ENCODE assay signal across 7 mouse cellular contexts in the genomic region with DNA sequence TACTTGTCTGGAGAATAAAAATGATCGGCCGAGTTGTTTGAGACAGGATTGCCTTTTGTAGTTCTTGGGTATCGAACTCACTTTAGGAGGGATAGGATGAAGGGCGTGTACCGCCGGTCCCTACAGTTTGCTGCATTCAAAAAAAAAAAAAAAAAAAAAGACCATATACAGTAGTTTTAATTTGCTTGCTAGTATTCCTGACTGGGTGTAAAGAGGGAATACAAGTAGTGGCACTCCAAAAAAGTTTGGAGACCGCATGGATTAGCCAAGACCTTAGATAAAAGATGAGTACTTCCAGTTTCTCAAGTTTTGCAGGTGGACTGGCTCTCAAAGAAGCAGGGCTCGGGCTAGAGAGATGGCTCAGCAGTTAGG. TPM values are rescaled to one million over a fixed set of nuclear protein-coding genes. Genes with fewer than 3 reads are reported as not detected.
A peak's percentile ranks its signal among the peaks of the same experiment; 100 is the strongest.
DNase-seq lines count a peak whose midpoint lies in the region; ATAC-seq and TF ChIP-seq lines count a peak whose summit lies in the region.

No protein-coding gene starts in this region.

- no peak for DNase-seq in limb, embryonic 14.5 days (ENCODE audit: low spot score)
- no peak for DNase-seq in T-cell, adult 2 months (ENCODE audit: low spot score)
- no peak for DNase-seq in right cerebral cortex, postnatal 4 days

- peak overlapping the region; percentile 95 for H3K4me3 ChIP-seq in megakaryocyte, embryonic 14.5 days (replicated peaks)
- H3K4me3 ChIP-seq in forebrain, embryonic 13.5 days, result peak overlapping the region; percentile 94
- H3K4me3 ChIP-seq in limb, embryonic 14.5 days (replicated peaks; ENCODE audit: low read length), result peak overlapping the region; percentile 90
- H3K4me3 ChIP-seq in stomach, embryonic 15.5 days (replicated peaks), result peak overlapping the region; percentile 94

- peak overlapping the region; percentile 80; the same call in 1 of the 2 replicates for H3K27ac ChIP-seq in forebrain, embryonic 13.5 days
- H3K27ac ChIP-seq in limb, embryonic 14.5 days (replicated peaks; ENCODE audit: low read depth, low read length), result no peak overlapping the region
- peak overlapping the region; percentile 91 for H3K27ac ChIP-seq in stomach, embryonic 15.5 days

- no peak for ATAC-seq in megakaryocyte, adult 5-6 weeks (ENCODE audit: poor library complexity, severe bottlenecking)
- no peak for ATAC-seq in forebrain, embryonic 13.5 days
- no peak for ATAC-seq in limb, embryonic 14.5 days (ENCODE audit: low FRiP score, low read depth)
- no peak for ATAC-seq in stomach, embryonic 15.5 days (ENCODE audit: insufficient read depth, low FRiP score, low read depth)

- peak overlapping the region; percentile 87 for H3K9ac ChIP-seq in forebrain, embryonic 13.5 days
- H3K9ac ChIP-seq in limb, embryonic 14.5 days (ENCODE audit: low read depth, low read length, severe bottlenecking), result peak overlapping the region; percentile 92
- peak overlapping the region; percentile 91 for H3K9ac ChIP-seq in stomach, embryonic 15.5 days

- peak overlapping the region; percentile 86 for H3K4me2 ChIP-seq in forebrain, embryonic 13.5 days
- peak overlapping the region; percentile 76 for H3K4me2 ChIP-seq in limb, embryonic 14.5 days (replicated peaks; ENCODE audit: low read depth, low read length, severe bottlenecking)
- H3K4me2 ChIP-seq in stomach, embryonic 15.5 days, result peak overlapping the region; percentile 70

- H3K9me3 ChIP-seq in megakaryocyte, embryonic 14.5 days, result no peaks in the 10 kb centered on the region
- no peaks in the 10 kb centered on the region for H3K9me3 ChIP-seq in forebrain, embryonic 13.5 days (replicated peaks)
- no peaks in the 10 kb centered on the region for H3K9me3 ChIP-seq in limb, embryonic 14.5 days (ENCODE audit: control insufficient read depth, low read length)
- no peaks in the 10 kb centered on the region for H3K9me3 ChIP-seq in stomach, embryonic 15.5 days

- TF ChIP-seq POLR2A in limb, embryonic 14.5 days (IDR thresholded peaks at IDR 0.05; ENCODE audit: borderline replicate concordance, extremely low read depth, insufficient read depth, insufficient read length), result no peak

- H3K27me3 ChIP-seq in megakaryocyte, embryonic 14.5 days (replicated peaks), result peaks cover 4% of the 10 kb centered on the region
- no peaks in the 10 kb centered on the region for H3K27me3 ChIP-seq in forebrain, embryonic 13.5 days
- no peaks in the 10 kb centered on the region for H3K27me3 ChIP-seq in limb, embryonic 14.5 days (ENCODE audit: control insufficient read depth, insufficient read depth, low read length)
- no peaks in the 10 kb centered on the region for H3K27me3 ChIP-seq in stomach, embryonic 15.5 days (replicated peaks)

- peaks cover 43% of the 10 kb centered on the region for H3K36me3 ChIP-seq in megakaryocyte, embryonic 14.5 days (replicated peaks; ENCODE audit: low read length)
- peaks cover 37% of the 10 kb centered on the region for H3K36me3 ChIP-seq in forebrain, embryonic 13.5 days (ENCODE audit: poor library complexity, severe bottlenecking)
- peaks cover 45% of the 10 kb centered on the region for H3K36me3 ChIP-seq in limb, embryonic 14.5 days (ENCODE audit: control insufficient read depth, insufficient read depth, low read length)
- H3K36me3 ChIP-seq in stomach, embryonic 15.5 days, result peaks cover 27% of the 10 kb centered on the region

- H3K4me1 ChIP-seq in megakaryocyte, embryonic 14.5 days, result peaks cover 59% of the 10 kb centered on the region
- H3K4me1 ChIP-seq in forebrain, embryonic 13.5 days, result peaks cover 20% of the 10 kb centered on the region
- H3K4me1 ChIP-seq in limb, embryonic 14.5 days (ENCODE audit: control insufficient read depth, insufficient read depth, low read length), result peaks cover 7% of the 10 kb centered on the region
- H3K4me1 ChIP-seq in stomach, embryonic 15.5 days, result peaks cover 21% of the 10 kb centered on the region

- 10% methylated on average over 8 of the region's 8 CpGs for WGBS in forebrain, embryonic 13.5 days
- 8% methylated on average over 8 of the region's 8 CpGs for WGBS in limb, embryonic 14.5 days
- WGBS in stomach, embryonic 15.5 days, result 5% methylated on average over 8 of the region's 8 CpGs

RNA-seq across cellular contexts. Expression of a gene that starts 1.1 kb away (rescaled TPM):
- 72.2 and 125 TPM in 2 replicates for polyA plus RNA-seq in megakaryocyte, embryonic 14.5 days (2012; ENCODE audit: insufficient read depth, low replicate concordance)
- total RNA-seq in megakaryocyte, adult 5-6 weeks (2015), result 561 and 605 TPM in 2 replicates
- total RNA-seq in megakaryocyte, adult 5-6 weeks (2017), result 974 and 1,002 TPM in 2 replicates
- 378 and 389 TPM in 2 replicates for polyA plus RNA-seq in forebrain, embryonic 13.5 days (2015; fragmentation: Nextera tagmentation; extraction: Ambion mirVana)
- polyA plus RNA-seq in limb, embryonic 14.5 days (2012; rRNA removed), result 260 and 264 TPM in 2 replicates
- polyA plus RNA-seq in limb, embryonic 14.5 days (2014; fragmentation: Nextera tagmentation; extraction: Ambion mirVana), result 594 and 615 TPM in 2 replicates
- 589 and 688 TPM in 2 replicates for polyA plus RNA-seq in stomach, embryonic 15.5 days (2015; fragmentation: Nextera tagmentation; extraction: Ambion mirVana)

RNA-seq across cellular contexts. Expression of a gene that starts 10.4 kb away (rescaled TPM):
- 0.75 and 11.4 TPM in 2 replicates for polyA plus RNA-seq in megakaryocyte, embryonic 14.5 days (2012; ENCODE audit: insufficient read depth, low replicate concordance)
- 0.75 and 1.2 TPM in 2 replicates for total RNA-seq in megakaryocyte, adult 5-6 weeks (2015)
- total RNA-seq in megakaryocyte, adult 5-6 weeks (2017), result 0.48 and 0.65 TPM in 2 replicates
- polyA plus RNA-seq in forebrain, embryonic 13.5 days (2015; fragmentation: Nextera tagmentation; extraction: Ambion mirVana), result 10.4 and 10.6 TPM in 2 replicates
- polyA plus RNA-seq in limb, embryonic 14.5 days (2012; rRNA removed), result 17.8 and 22.4 TPM in 2 replicates
- 23.2 and 28.0 TPM in 2 replicates for polyA plus RNA-seq in limb, embryonic 14.5 days (2014; fragmentation: Nextera tagmentation; extraction: Ambion mirVana)
- 15.1 and 15.2 TPM in 2 replicates for polyA plus RNA-seq in stomach, embryonic 15.5 days (2015; fragmentation: Nextera tagmentation; extraction: Ambion mirVana)

RNA-seq across cellular contexts. Expression of a gene that starts 11.1 kb away (rescaled TPM):
- 4.6 and 7.1 TPM in 2 replicates for polyA plus RNA-seq in megakaryocyte, embryonic 14.5 days (2012; ENCODE audit: insufficient read depth, low replicate concordance)
- 6.5 and 7.7 TPM in 2 replicates for total RNA-seq in megakaryocyte, adult 5-6 weeks (2015)
- 7.2 and 15.1 TPM in 2 replicates for total RNA-seq in megakaryocyte, adult 5-6 weeks (2017)
- polyA plus RNA-seq in forebrain, embryonic 13.5 days (2015; fragmentation: Nextera tagmentation; extraction: Ambion mirVana), result 23.3 and 25.5 TPM in 2 replicates
- polyA plus RNA-seq in limb, embryonic 14.5 days (2012; rRNA removed), result 20.8 and 22.0 TPM in 2 replicates
- 11.9 and 12.5 TPM in 2 replicates for polyA plus RNA-seq in limb, embryonic 14.5 days (2014; fragmentation: Nextera tagmentation; extraction: Ambion mirVana)
- 14.1 and 17.1 TPM in 2 replicates for polyA plus RNA-seq in stomach, embryonic 15.5 days (2015; fragmentation: Nextera tagmentation; extraction: Ambion mirVana)

RNA-seq across cellular contexts. Expression of a gene that starts 37.3 kb away (rescaled TPM):
- polyA plus RNA-seq in megakaryocyte, embryonic 14.5 days (2012; ENCODE audit: insufficient read depth, low replicate concordance), result 8.4 and 10.9 TPM in 2 replicates
- total RNA-seq in megakaryocyte, adult 5-6 weeks (2015), result 24.8 and 28.0 TPM in 2 replicates
- 15.6 and 20.0 TPM in 2 replicates for total RNA-seq in megakaryocyte, adult 5-6 weeks (2017)
- 72.8 and 74.4 TPM in 2 replicates for polyA plus RNA-seq in forebrain, embryonic 13.5 days (2015; fragmentation: Nextera tagmentation; extraction: Ambion mirVana)
- 37.4 and 42.5 TPM in 2 replicates for polyA plus RNA-seq in limb, embryonic 14.5 days (2012; rRNA removed)
- polyA plus RNA-seq in limb, embryonic 14.5 days (2014; fragmentation: Nextera tagmentation; extraction: Ambion mirVana), result 71.3 and 73.5 TPM in 2 replicates
- polyA plus RNA-seq in stomach, embryonic 15.5 days (2015; fragmentation: Nextera tagmentation; extraction: Ambion mirVana), result 73.7 and 77.1 TPM in 2 replicates

RNA-seq across cellular contexts. Expression of a gene that starts 37.4 kb away (rescaled TPM):
- polyA plus RNA-seq in megakaryocyte, embryonic 14.5 days (2012; ENCODE audit: insufficient read depth, low replicate concordance), result 3.1 TPM in 1 of 2 replicates, not detected in the other
- total RNA-seq in megakaryocyte, adult 5-6 weeks (2015), result 8.0 and 8.6 TPM in 2 replicates
- 11.6 and 20.7 TPM in 2 replicates for total RNA-seq in megakaryocyte, adult 5-6 weeks (2017)
- 64.7 and 66.9 TPM in 2 replicates for polyA plus RNA-seq in forebrain, embryonic 13.5 days (2015; fragmentation: Nextera tagmentation; extraction: Ambion mirVana)
- 86.9 and 94.6 TPM in 2 replicates for polyA plus RNA-seq in limb, embryonic 14.5 days (2012; rRNA removed)
- 62.6 and 76.4 TPM in 2 replicates for polyA plus RNA-seq in limb, embryonic 14.5 days (2014; fragmentation: Nextera tagmentation; extraction: Ambion mirVana)
- polyA plus RNA-seq in stomach, embryonic 15.5 days (2015; fragmentation: Nextera tagmentation; extraction: Ambion mirVana), result 53.1 and 54.9 TPM in 2 replicates
